Mouse (Mus musculus): ENCODE results near the gene Mgat3. TPM values are rescaled to one million over a fixed set of nuclear protein-coding genes. Genes with fewer than 3 reads are reported as not detected.

Mgat3 gene
- polyA plus RNA-seq, 1 experiment from 2014 or later, result 8.6 TPM

- Histone ChIP-seq H3K36me3 (peaks cover 64% of the 10 kb centered on the region), H3K9me3 (peaks cover 6% of the 10 kb centered on the region; the same call in 1 of the 2 replicates), H3K27me3 (ENCODE audit: insufficient read depth, poor library complexity, severe bottlenecking) (peaks cover 3% of the 10 kb centered on the region; the same call in 1 of the 2 replicates), H3K4me1 (replicated peaks) (peaks cover 44% of the 10 kb centered on the region), H3K4me3 (no peak overlapping the region), H3K27ac (peak overlapping the region; percentile 40; the same call in 1 of the 2 replicates)
- DNase-seq (ENCODE audit: low spot score), result no peak
- WGBS, result 73% methylated on average over 17 of the region's 17 CpGs
These were observed 35.4 kb upstream of the Mgat3 start for GRCm38 (mm10) chr15:80137945-80138791.

- no peak for DNase-seq (ENCODE audit: low spot score)
- Histone ChIP-seq H3K27ac (no peak overlapping the region), H3K27me3 (ENCODE audit: insufficient read depth, poor library complexity, severe bottlenecking) (peaks cover 3% of the 10 kb centered on the region; the same call in 1 of the 2 replicates), H3K36me3 (peaks cover 85% of the 10 kb centered on the region), H3K4me3 (no peak overlapping the region), H3K4me1 (replicated peaks) (peaks cover 26% of the 10 kb centered on the region), H3K9me3 (peaks cover 6% of the 10 kb centered on the region; the same call in 1 of the 2 replicates)
- 95% methylated on average over 2 of the region's 2 CpGs for WGBS
These were observed 33.2 kb upstream of the Mgat3 start for GRCm38 (mm10) chr15:80140302-80140701.

- no peak overlapping the region for H3K4me3 ChIP-seq
- peaks cover 3% of the 10 kb centered on the region; the same call in 1 of the 2 replicates for H3K27me3 ChIP-seq (ENCODE audit: insufficient read depth, poor library complexity, severe bottlenecking)
- H3K4me1 ChIP-seq (replicated peaks), result peaks cover 22% of the 10 kb centered on the region
- H3K9me3 ChIP-seq, result peaks cover 6% of the 10 kb centered on the region; the same call in 1 of the 2 replicates
- no peak for DNase-seq (ENCODE audit: low spot score)
- WGBS, result 93% methylated on average over 3 of the region's 3 CpGs
- peaks cover 87% of the 10 kb centered on the region for H3K36me3 ChIP-seq
- H3K27ac ChIP-seq, result no peak overlapping the region
These were observed 32.6 kb upstream of the Mgat3 start for GRCm38 (mm10) chr15:80140878-80141277.

GRCm38 (mm10) chr15:80142130-80142529 is 31.4 kb upstream of the Mgat3 start:
- no peak overlapping the region for H3K4me3 ChIP-seq
- H3K9me3 ChIP-seq, result peaks cover 6% of the 10 kb centered on the region; the same call in 1 of the 2 replicates
- H3K27ac ChIP-seq, result no peak overlapping the region
- H3K36me3 ChIP-seq, result peaks cover 77% of the 10 kb centered on the region
- no peaks in the 10 kb centered on the region for H3K27me3 ChIP-seq (ENCODE audit: insufficient read depth, poor library complexity, severe bottlenecking)
- no peak for DNase-seq (ENCODE audit: low spot score)
- peaks cover 16% of the 10 kb centered on the region for H3K4me1 ChIP-seq (replicated peaks)
- 98% methylated on average over 3 of the region's 3 CpGs for WGBS

GRCm38 (mm10) chr15:80143760-80144159 is 29.8 kb upstream of the Mgat3 start:
- H3K4me3 ChIP-seq, result no peak overlapping the region
- H3K27me3 ChIP-seq (ENCODE audit: insufficient read depth, poor library complexity, severe bottlenecking), result no peaks in the 10 kb centered on the region
- WGBS, result 93% methylated on average over 6 of the region's 6 CpGs
- no peak for DNase-seq (ENCODE audit: low spot score)
- no peak overlapping the region for H3K27ac ChIP-seq
- peaks cover 6% of the 10 kb centered on the region; the same call in 1 of the 2 replicates for H3K9me3 ChIP-seq
- peaks cover 84% of the 10 kb centered on the region for H3K36me3 ChIP-seq
- peaks cover 3% of the 10 kb centered on the region; the same call in 1 of the 2 replicates for H3K4me1 ChIP-seq (replicated peaks)

GRCm38 (mm10) chr15:80145397-80145796 is 28.1 kb upstream of the Mgat3 start:
- H3K27ac ChIP-seq, result no peak overlapping the region
- DNase-seq (ENCODE audit: low spot score), result no peak

GRCm38 (mm10) chr15:80146153-80146552 is 27.4 kb upstream of the Mgat3 start:
- Histone ChIP-seq H3K4me3 (no peak overlapping the region), H3K27ac (no peak overlapping the region), H3K9me3 (peaks cover 6% of the 10 kb centered on the region; the same call in 1 of the 2 replicates), H3K4me1 (replicated peaks) (0 out of 2 replicates have a peak, but pooled peaks cover 4% of the 10 kb centered on the region), H3K27me3 (ENCODE audit: insufficient read depth, poor library complexity, severe bottlenecking) (no peaks in the 10 kb centered on the region), H3K36me3 (peaks cover 85% of the 10 kb centered on the region)
- whole genome bisulfite sequencing, result 80% methylated on average over 6 of the region's 6 CpGs
- no peak for DNase-seq (ENCODE audit: low spot score)

More at GRCm38 (mm10) chr15:80145397-80145796, 28.1 kb upstream of the Mgat3 start:
- H3K4me1 ChIP-seq (replicated peaks), result 0 out of 2 replicates have a peak, but pooled peaks cover 4% of the 10 kb centered on the region
- WGBS, result 94% methylated on average over 5 of the region's 5 CpGs
- no peaks in the 10 kb centered on the region for H3K27me3 ChIP-seq (ENCODE audit: insufficient read depth, poor library complexity, severe bottlenecking)
- peaks cover 6% of the 10 kb centered on the region; the same call in 1 of the 2 replicates for H3K9me3 ChIP-seq
- peaks cover 85% of the 10 kb centered on the region for H3K36me3 ChIP-seq
- no peak overlapping the region for H3K4me3 ChIP-seq

GRCm38 (mm10) chr15:80147090-80147489 is 26.4 kb upstream of the Mgat3 start:
- 0 out of 2 replicates have a peak, but pooled peaks cover 4% of the 10 kb centered on the region for H3K4me1 ChIP-seq (replicated peaks)
- H3K9me3 ChIP-seq, result peaks cover 3% of the 10 kb centered on the region; the same call in 1 of the 2 replicates
- H3K27me3 ChIP-seq (ENCODE audit: insufficient read depth, poor library complexity, severe bottlenecking), result no peaks in the 10 kb centered on the region
- peaks cover 85% of the 10 kb centered on the region for H3K36me3 ChIP-seq
- H3K27ac ChIP-seq, result no peak overlapping the region
- no peak for DNase-seq (ENCODE audit: low spot score)
- no peak overlapping the region for H3K4me3 ChIP-seq
- 92% methylated on average over 14 of the region's 14 CpGs for WGBS

- H3K36me3 ChIP-seq, result peaks cover 85% of the 10 kb centered on the region
- no peak for DNase-seq (ENCODE audit: low spot score)
- no peak overlapping the region for H3K27ac ChIP-seq
- 0 out of 2 replicates have a peak, but pooled peaks cover 4% of the 10 kb centered on the region for H3K4me1 ChIP-seq (replicated peaks)
- no peaks in the 10 kb centered on the region for H3K9me3 ChIP-seq
- H3K4me3 ChIP-seq, result no peak overlapping the region
- 80% methylated on average over 5 of the region's 5 CpGs for WGBS
- H3K27me3 ChIP-seq (ENCODE audit: insufficient read depth, poor library complexity, severe bottlenecking), result no peaks in the 10 kb centered on the region
These were observed 26.0 kb upstream of the Mgat3 start for GRCm38 (mm10) chr15:80147511-80147910.

GRCm38 (mm10) chr15:80148565-80148964 is 25.0 kb upstream of the Mgat3 start:
- H3K4me3 ChIP-seq, result no peak overlapping the region
- peaks cover 9% of the 10 kb centered on the region; the same call in 1 of the 2 replicates for H3K4me1 ChIP-seq (replicated peaks)
- no peaks in the 10 kb centered on the region for H3K27me3 ChIP-seq (ENCODE audit: insufficient read depth, poor library complexity, severe bottlenecking)
- no peaks in the 10 kb centered on the region for H3K9me3 ChIP-seq
- H3K27ac ChIP-seq, result no peak overlapping the region
- no peak for DNase-seq (ENCODE audit: low spot score)
- H3K36me3 ChIP-seq, result peaks cover 85% of the 10 kb centered on the region
- WGBS, result 92% methylated on average over 8 of the region's 8 CpGs

- H3K36me3 ChIP-seq, result peaks cover 85% of the 10 kb centered on the region
- DNase-seq (ENCODE audit: low spot score), result no peak
These were observed 24.0 kb upstream of the Mgat3 start for GRCm38 (mm10) chr15:80149517-80149916.

GRCm38 (mm10) chr15:80152663-80153062 is 20.9 kb upstream of the Mgat3 start:
- H3K27ac ChIP-seq, result peak overlapping the region; percentile 50; the same call in 1 of the 2 replicates
- no peak for DNase-seq (ENCODE audit: low spot score)
- H3K36me3 ChIP-seq, result peaks cover 100% of the 10 kb centered on the region
- peaks cover 14% of the 10 kb centered on the region for H3K4me1 ChIP-seq (replicated peaks)
- H3K4me3 ChIP-seq, result no peak overlapping the region
- no peaks in the 10 kb centered on the region for H3K27me3 ChIP-seq (ENCODE audit: insufficient read depth, poor library complexity, severe bottlenecking)
- 90% methylated on average over 10 of the region's 10 CpGs for WGBS
- no peaks in the 10 kb centered on the region for H3K9me3 ChIP-seq

More at GRCm38 (mm10) chr15:80149517-80149916, 24.0 kb upstream of the Mgat3 start:
- peak overlapping the region; percentile 50; the same call in 1 of the 2 replicates for H3K27ac ChIP-seq
- no peaks in the 10 kb centered on the region for H3K9me3 ChIP-seq
- WGBS, result 93% methylated on average over 7 of the region's 7 CpGs
- H3K27me3 ChIP-seq (ENCODE audit: insufficient read depth, poor library complexity, severe bottlenecking), result no peaks in the 10 kb centered on the region
- peaks cover 9% of the 10 kb centered on the region; the same call in 1 of the 2 replicates for H3K4me1 ChIP-seq (replicated peaks)
- no peak overlapping the region for H3K4me3 ChIP-seq

GRCm38 (mm10) chr15:80153757-80154156 is 19.8 kb upstream of the Mgat3 start:
- peaks cover 100% of the 10 kb centered on the region for H3K36me3 ChIP-seq
- no peak for DNase-seq (ENCODE audit: low spot score)
- H3K27ac ChIP-seq, result no peak overlapping the region
- WGBS, result 75% methylated on average over 11 of the region's 11 CpGs
- peaks cover 21% of the 10 kb centered on the region for H3K4me1 ChIP-seq (replicated peaks)
- H3K27me3 ChIP-seq (ENCODE audit: insufficient read depth, poor library complexity, severe bottlenecking), result no peaks in the 10 kb centered on the region
- no peaks in the 10 kb centered on the region for H3K9me3 ChIP-seq
- H3K4me3 ChIP-seq, result no peak overlapping the region
